Mouse (Mus musculus) lung, embryonic 14.5 days (tissue): ENCODE data around the gene Cadm4. TPM values are rescaled to one million over a fixed set of nuclear protein-coding genes. Genes with fewer than 3 reads are reported as not detected.

Source experiments
- ATAC-seq: fragments of 200-750 bp; cut with Nextera tagmentation; 2 replicates; pipeline ENCODE4 v1.8.0; 2017; ENCODE audit warnings: mild to moderate bottlenecking, moderate TSS enrichment, moderate library complexity; ENCODE audit not compliant: insufficient read depth
- DNase-seq: peaks from one replicate; pipeline ENCODE4 v3.0.0-alpha.2; 2015
- H3K27ac ChIP-seq: fragments of 300-500 bp; sonication (generic); 2 replicates; pipeline ENCODE4 v1.5.1; 2014; ENCODE audit warnings: low read depth, mild to moderate bottlenecking, moderate library complexity
- H3K27me3 ChIP-seq: fragments of 300-500 bp; sonication (generic); 2 replicates; pipeline ENCODE4 v1.6.1; 2014; ENCODE audit warnings: low read length, control low read depth; ENCODE audit not compliant: insufficient read depth
- H3K36me3 ChIP-seq: fragments of 300-500 bp; sonication (generic); 2 replicates; pipeline ENCODE4 v1.6.1; 2014; ENCODE audit warnings: control low read depth; ENCODE audit not compliant: insufficient read depth
- H3K4me1 ChIP-seq: fragments of 300-500 bp; sonication (generic); 2 replicates; pipeline ENCODE4 v1.6.1; 2014; ENCODE audit warnings: antibody characterized with exemption, control low read depth; ENCODE audit not compliant: insufficient read depth
- H3K4me2 ChIP-seq: fragments of 300-500 bp; sonication (generic); 2 replicates; pipeline ENCODE4 v1.6.1; 2014; ENCODE audit warnings: mild to moderate bottlenecking
- H3K4me3 ChIP-seq: fragments of 300-500 bp; sonication (generic); 2 replicates; pipeline ENCODE4 v1.5.1; 2014; ENCODE audit warnings: low read depth, low read length
- H3K9ac ChIP-seq: fragments of 300-500 bp; sonication (generic); 2 replicates; pipeline ENCODE4 v1.6.1; 2014
- H3K9me3 ChIP-seq: fragments of 300-500 bp; sonication (generic); 2 replicates; pipeline ENCODE4 v1.6.1; 2016; ENCODE audit warnings: low read depth, low read length, control low read depth
- CTCF ChIP-seq: IDR thresholded peaks from 2 replicates; pipeline ENCODE4 v1.5.1; 2016; ENCODE audit warnings: antibody characterized with exemption, low read depth
- WGBS: fragments of 180-500 bp; shearing (Covaris S2); extraction: QIAGEN DNeasy Blood & Tissue Kit; methylation state at CpG from one replicate; pipeline ENCODE4 v1.1.7; 2014; 5-methylcytosine and 5-hydroxymethylcytosine counted together
- polyA plus RNA-seq: library from polyadenylated mRNA; unstranded; fragments of >200 nt; fragmentation: Nextera tagmentation; extraction: Ambion mirVana; gene quantifications from 2 replicates; pipeline ENCODE4 v1.2.1, GENCODE M21; 2014

Cadm4 gene
- 0.34 and 0.72 TPM in 2 replicates for polyA plus RNA-seq

DNA sequence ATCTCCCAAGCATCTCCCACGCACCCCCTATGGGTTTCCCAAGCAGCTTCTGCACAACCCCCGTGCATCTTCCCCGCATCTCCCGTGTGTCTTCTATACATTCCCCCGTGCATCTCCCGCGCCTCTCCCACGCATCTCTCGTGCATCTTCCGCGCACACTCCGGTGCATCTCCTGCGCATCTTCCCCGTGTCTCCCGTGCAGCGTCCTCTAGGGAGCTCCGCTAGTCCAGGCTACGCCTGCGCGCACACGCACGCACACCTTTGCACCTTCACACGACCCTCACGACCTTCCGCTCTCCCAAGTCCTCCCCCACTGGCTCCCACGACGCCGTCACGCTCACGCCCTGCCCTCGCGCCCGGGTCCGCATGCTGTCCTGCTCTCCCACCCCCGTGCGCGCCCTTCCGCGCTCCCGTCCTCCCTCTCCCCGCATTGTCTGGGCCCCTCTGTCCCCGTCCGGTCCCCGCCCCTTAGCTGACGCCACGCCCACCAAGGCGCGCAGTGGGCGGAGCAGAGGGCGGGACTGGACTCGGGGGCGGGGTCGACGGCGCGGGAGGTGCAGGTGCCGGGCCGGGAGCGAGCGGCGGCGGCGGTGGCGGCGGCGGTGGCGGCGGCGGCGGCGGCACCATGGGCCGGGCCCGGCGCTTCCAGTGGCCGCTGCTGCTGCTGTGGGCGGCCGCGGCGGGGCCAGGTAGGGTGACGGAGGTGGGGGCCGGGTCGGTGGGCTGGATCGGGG is at the start of gene Cadm4:
Gene Cadm4, plus strand, starts transcription at position 550 of the 734 bp plus-strand sequence.
- WGBS, result under 1% methylated on average over 71 of the region's 83 CpGs

DNA sequence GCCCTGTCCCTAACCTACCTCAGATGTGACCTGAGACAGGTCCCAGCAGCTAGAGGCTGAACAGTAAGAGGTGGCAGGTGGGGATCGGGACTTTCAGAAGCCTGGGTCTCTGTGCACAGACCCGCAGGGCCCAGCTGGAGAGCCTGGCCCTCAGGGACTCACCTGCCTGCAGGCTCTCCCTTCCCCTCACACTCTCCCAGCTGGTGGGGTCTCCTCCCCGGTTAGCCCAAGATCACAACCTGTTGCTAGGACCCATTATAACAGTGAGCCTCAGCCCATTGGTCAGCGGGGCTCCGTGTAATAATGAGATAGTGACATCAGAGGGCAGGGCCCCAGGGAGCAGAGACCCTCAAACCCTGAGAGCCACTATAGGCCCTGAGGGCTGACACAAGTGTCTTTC is 46.5 kb upstream of the Cadm4 start:
- Histone ChIP-seq H3K4me1 (peaks cover 3% of the 10 kb centered on the region; the same call in 1 of the 2 replicates), H3K9me3 (no peaks in the 10 kb centered on the region; the same call in 1 of the 2 replicates), H3K36me3 (no peaks in the 10 kb centered on the region), H3K4me2 (no peak overlapping the region), H3K27me3 (peaks cover 14% of the 10 kb centered on the region), H3K9ac (no peak overlapping the region), H3K4me3 (no peak overlapping the region), H3K27ac (no peak overlapping the region)
- ATAC-seq, result no peak
- no peak for DNase-seq
- TF ChIP-seq CTCF, result no peak
- WGBS, result 64% methylated on average over 5 of the region's 5 CpGs

More for the DNA sequence above, at the start of gene Cadm4:
- Histone ChIP-seq H3K36me3 (no peaks in the 10 kb centered on the region), H3K4me3 (peak within 1 kb of the TSS; percentile 60), H3K4me1 (no peaks in the 10 kb centered on the region; the same call in 1 of the 2 replicates), H3K4me2 (peak within 1 kb of the TSS; percentile 98), H3K27me3 (peaks cover 29% of the 10 kb centered on the region), H3K9ac (peak within 1 kb of the TSS; percentile 52), H3K27ac (no peak within 1 kb of the TSS), H3K9me3 (no peaks in the 10 kb centered on the region)
- no peak for TF ChIP-seq CTCF
- peak; percentile 88 for DNase-seq
- ATAC-seq, result peak; percentile 79

DNA sequence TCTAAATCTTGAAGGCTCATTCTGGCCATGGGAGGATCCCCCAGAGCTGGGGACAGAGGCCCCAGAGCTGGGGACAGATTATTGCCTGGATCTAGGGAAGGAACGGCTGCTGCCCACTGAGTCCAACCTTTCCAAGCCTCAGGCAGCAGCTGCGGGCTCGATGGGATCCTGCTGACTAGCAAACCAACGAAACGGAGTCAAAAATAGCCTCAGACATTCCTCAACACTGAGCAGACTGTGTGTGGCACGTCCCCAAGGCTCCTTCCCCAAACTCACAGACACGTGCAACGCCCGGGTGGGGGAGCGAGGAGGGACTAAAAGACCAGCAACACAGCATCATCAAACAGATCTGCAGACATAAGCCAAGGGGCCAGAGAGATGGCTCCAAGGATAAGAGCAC is 43.8 kb upstream of the Cadm4 start:
- WGBS, result 54% methylated on average over 10 of the region's 10 CpGs
- Histone ChIP-seq H3K27me3 (peaks cover 4% of the 10 kb centered on the region; the same call in 1 of the 2 replicates), H3K27ac (no peak overlapping the region), H3K36me3 (no peaks in the 10 kb centered on the region), H3K4me2 (no peak overlapping the region), H3K4me3 (no peak overlapping the region), H3K4me1 (no peaks in the 10 kb centered on the region), H3K9ac (no peak overlapping the region), H3K9me3 (no peaks in the 10 kb centered on the region; the same call in 1 of the 2 replicates)
- DNase-seq (peak; percentile 30), ATAC-seq (no peak)
- no peak for TF ChIP-seq CTCF

DNA sequence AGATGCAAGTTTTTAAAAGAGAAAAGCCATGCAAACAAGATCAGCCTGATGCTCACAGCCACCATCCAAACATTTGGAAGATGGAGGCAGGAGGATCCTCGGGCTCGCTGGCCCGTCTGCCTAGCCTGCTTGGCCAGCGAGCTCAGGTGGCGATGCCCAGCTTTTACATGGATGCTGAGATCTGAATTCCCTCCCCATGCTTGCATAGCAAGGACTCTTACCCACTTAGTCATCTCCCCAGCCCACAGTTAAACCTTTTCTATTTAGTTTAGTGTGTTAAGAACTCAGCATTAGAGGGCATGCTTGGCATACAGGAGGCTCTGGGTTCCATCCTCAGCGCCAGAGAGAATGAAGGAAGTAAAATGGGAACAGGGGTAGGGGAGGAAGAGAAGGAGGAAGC is 42.6 kb upstream of the Cadm4 start:
- H3K9me3 ChIP-seq, result no peaks in the 10 kb centered on the region
- no peaks in the 10 kb centered on the region for H3K4me1 ChIP-seq
- TF ChIP-seq CTCF, result no peak
- DNase-seq (no peak), ATAC-seq (no peak)
- WGBS, result 75% methylated on average over 6 of the region's 6 CpGs
- H3K4me3 ChIP-seq, result no peak overlapping the region
- H3K4me2 ChIP-seq, result no peak overlapping the region
- H3K27ac ChIP-seq, result no peak overlapping the region
- no peak overlapping the region for H3K9ac ChIP-seq
- no peaks in the 10 kb centered on the region for H3K36me3 ChIP-seq
- no peaks in the 10 kb centered on the region for H3K27me3 ChIP-seq

DNA sequence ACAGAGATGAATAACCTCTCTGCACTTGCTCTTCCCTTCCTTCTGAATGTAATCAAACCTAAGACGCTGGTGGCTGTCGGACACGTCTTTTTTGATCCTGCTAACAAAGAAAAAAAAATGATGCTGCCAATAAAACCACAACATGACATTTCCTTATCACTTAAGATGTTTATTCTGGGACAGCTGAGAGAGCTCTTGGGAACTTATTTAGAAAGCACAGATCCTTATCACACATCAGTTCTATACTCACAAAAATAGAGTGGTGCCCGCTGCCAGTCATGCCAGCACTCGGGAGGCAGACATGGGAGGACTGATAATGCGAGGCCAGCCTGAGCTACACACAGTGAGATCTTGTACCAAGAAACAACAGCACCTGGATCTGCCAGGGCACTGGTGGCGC is 41.9 kb upstream of the Cadm4 start:
- TF ChIP-seq CTCF, result no peak
- Histone ChIP-seq H3K9ac (no peak overlapping the region), H3K4me3 (no peak overlapping the region), H3K36me3 (no peaks in the 10 kb centered on the region), H3K4me1 (no peaks in the 10 kb centered on the region), H3K27ac (no peak overlapping the region), H3K4me2 (no peak overlapping the region), H3K27me3 (no peaks in the 10 kb centered on the region), H3K9me3 (no peaks in the 10 kb centered on the region)
- WGBS, result 49% methylated on average over 7 of the region's 7 CpGs
- DNase-seq (no peak), ATAC-seq (no peak)

DNA sequence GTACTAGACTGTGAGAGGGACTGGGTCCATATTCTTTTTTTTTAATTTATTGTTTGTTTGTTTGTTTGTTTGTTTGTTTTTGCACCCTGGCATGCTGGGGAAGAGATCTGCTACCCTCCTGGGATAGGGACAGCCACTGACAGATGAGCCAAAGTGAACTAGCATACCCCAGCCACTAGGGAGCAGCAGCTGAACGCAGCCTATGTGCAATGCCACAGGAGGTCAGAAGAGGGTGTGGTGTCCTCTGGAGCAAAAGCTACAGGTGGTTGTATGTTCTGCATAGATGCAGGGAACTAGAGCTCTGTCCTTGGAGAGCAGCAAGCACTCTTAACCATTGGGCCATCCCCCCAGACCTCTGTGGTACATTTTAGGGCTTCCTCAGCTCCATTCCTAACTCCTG is 40.0 kb upstream of the Cadm4 start:
- no peaks in the 10 kb centered on the region for H3K9me3 ChIP-seq
- 5% methylated on average over 1 of the region's 1 CpGs for WGBS
- TF ChIP-seq CTCF, result peak; percentile 98
- no peaks in the 10 kb centered on the region for H3K27me3 ChIP-seq
- no peaks in the 10 kb centered on the region for H3K4me1 ChIP-seq
- no peaks in the 10 kb centered on the region for H3K36me3 ChIP-seq
- H3K4me2 ChIP-seq, result no peak overlapping the region
- H3K4me3 ChIP-seq, result no peak overlapping the region
- peak; percentile 73 for ATAC-seq
- no peak overlapping the region for H3K27ac ChIP-seq
- DNase-seq, result peak; percentile 82
- no peak overlapping the region for H3K9ac ChIP-seq

DNA sequence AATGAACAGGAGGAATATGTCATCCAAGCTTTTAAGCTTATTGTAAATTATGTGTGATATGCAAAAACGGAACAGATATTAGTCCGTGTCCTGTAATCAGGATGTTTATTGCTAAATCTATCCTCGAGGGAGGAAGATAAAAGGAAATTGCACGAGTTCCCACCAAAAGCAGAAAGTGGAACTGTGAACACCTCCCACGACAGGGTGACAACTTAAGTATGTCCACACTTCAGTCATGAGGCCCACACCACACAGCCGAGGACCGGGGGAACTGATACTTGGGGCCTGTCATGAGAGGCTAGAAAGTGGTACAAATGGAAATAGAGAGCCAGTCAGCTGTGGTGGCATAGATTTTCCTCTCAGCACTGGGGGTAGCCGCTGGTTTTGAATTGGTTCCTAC is 39.5 kb upstream of the Cadm4 start:
- WGBS, result 30% methylated on average over 8 of the region's 8 CpGs
- TF ChIP-seq CTCF, result no peak
- Histone ChIP-seq H3K27ac (no peak overlapping the region), H3K36me3 (no peaks in the 10 kb centered on the region), H3K4me3 (no peak overlapping the region), H3K4me1 (no peaks in the 10 kb centered on the region), H3K4me2 (no peak overlapping the region), H3K9me3 (no peaks in the 10 kb centered on the region), H3K9ac (no peak overlapping the region), H3K27me3 (no peaks in the 10 kb centered on the region)
- DNase-seq (no peak), ATAC-seq (no peak)
